Mouse (Mus musculus): ENCODE results near the gene Gpr18. TPM values are rescaled to one million over a fixed set of nuclear protein-coding genes. Genes with fewer than 3 reads are reported as not detected.

The Gpr18 gene
- polyA plus RNA-seq, 1 experiment: not detected

- TF ChIP-seq TAL1 (IDR thresholded peaks at IDR 0.05; ENCODE audit: low read length): no peak
- no peak for TF ChIP-seq GATA1 (IDR thresholded peaks at IDR 0.05; ENCODE audit: low read length)
- H3K27me3 ChIP-seq (ENCODE audit: control insufficient read depth): no peaks in the 10 kb centered on the region
- H3K4me3 ChIP-seq (replicated peaks): no peak overlapping the region
- H3K4me1 ChIP-seq (ENCODE audit: control insufficient read depth): peaks cover 33% of the 10 kb centered on the region
- H3K36me3 ChIP-seq (ENCODE audit: control insufficient read depth): peaks cover 7% of the 10 kb centered on the region
- no peaks in the 10 kb centered on the region for H3K9me3 ChIP-seq (ENCODE audit: control insufficient read depth, low read length)
These were observed 15.3 kb upstream of the Gpr18 start for GRCm38 (mm10) chr14:121930731-121931383.

- Histone ChIP-seq H3K9me3 (ENCODE audit: control insufficient read depth, low read length) (no peaks in the 10 kb centered on the region), H3K4me3 (replicated peaks) (peak overlapping the region; percentile 25), H3K36me3 (ENCODE audit: control insufficient read depth) (peaks cover 7% of the 10 kb centered on the region), H3K27me3 (ENCODE audit: control insufficient read depth) (no peaks in the 10 kb centered on the region), H3K4me1 (ENCODE audit: control insufficient read depth) (peaks cover 33% of the 10 kb centered on the region)
- TF ChIP-seq GATA1 (IDR thresholded peaks at IDR 0.05; ENCODE audit: low read length) (peak; percentile 35; the same call in 1 of the 2 replicates), TAL1 (IDR thresholded peaks at IDR 0.05; ENCODE audit: low read length) (0 out of 3 replicates have a peak, but pooled peaks have one; percentile 21)
These were observed 13.8 kb upstream of the Gpr18 start for GRCm38 (mm10) chr14:121929243-121929951.

GRCm38 (mm10) chr14:121928375-121929137, 13.0 kb upstream of the Gpr18 start:
- peak overlapping the region; percentile 25 for H3K4me3 ChIP-seq (replicated peaks)
- no peak for TF ChIP-seq TAL1 (IDR thresholded peaks at IDR 0.05; ENCODE audit: low read length)
- no peak for TF ChIP-seq GATA1 (IDR thresholded peaks at IDR 0.05; ENCODE audit: low read length)
- no peaks in the 10 kb centered on the region for H3K27me3 ChIP-seq (ENCODE audit: control insufficient read depth)
- no peaks in the 10 kb centered on the region for H3K9me3 ChIP-seq (ENCODE audit: control insufficient read depth, low read length)
- H3K36me3 ChIP-seq (ENCODE audit: control insufficient read depth): no peaks in the 10 kb centered on the region
- peaks cover 33% of the 10 kb centered on the region for H3K4me1 ChIP-seq (ENCODE audit: control insufficient read depth)

GRCm38 (mm10) chr14:121927451-121927850, 11.9 kb upstream of the Gpr18 start:
- Histone ChIP-seq H3K27me3 (ENCODE audit: control insufficient read depth) (no peaks in the 10 kb centered on the region), H3K36me3 (ENCODE audit: control insufficient read depth) (no peaks in the 10 kb centered on the region), H3K4me3 (replicated peaks) (no peak overlapping the region), H3K4me1 (ENCODE audit: control insufficient read depth) (peaks cover 33% of the 10 kb centered on the region), H3K9me3 (ENCODE audit: control insufficient read depth, low read length) (no peaks in the 10 kb centered on the region)
- TF ChIP-seq GATA1 (IDR thresholded peaks at IDR 0.05; ENCODE audit: low read length) (no peak), TAL1 (IDR thresholded peaks at IDR 0.05; ENCODE audit: low read length) (no peak)

- Histone ChIP-seq H3K36me3 (ENCODE audit: control insufficient read depth) (no peaks in the 10 kb centered on the region), H3K4me3 (replicated peaks) (no peak overlapping the region), H3K9me3 (ENCODE audit: control insufficient read depth, low read length) (no peaks in the 10 kb centered on the region), H3K4me1 (ENCODE audit: control insufficient read depth) (peaks cover 33% of the 10 kb centered on the region), H3K27me3 (ENCODE audit: control insufficient read depth) (no peaks in the 10 kb centered on the region)
- TF ChIP-seq GATA1 (IDR thresholded peaks at IDR 0.05; ENCODE audit: low read length): no peak
- TF ChIP-seq TAL1 (IDR thresholded peaks at IDR 0.05; ENCODE audit: low read length): no peak
These were observed 11.3 kb upstream of the Gpr18 start for GRCm38 (mm10) chr14:121926901-121927300.

- Histone ChIP-seq H3K36me3 (ENCODE audit: control insufficient read depth) (no peaks in the 10 kb centered on the region; the same call in 1 of the 2 replicates), H3K4me3 (replicated peaks) (no peak overlapping the region), H3K9me3 (ENCODE audit: control insufficient read depth, low read length) (no peaks in the 10 kb centered on the region), H3K4me1 (ENCODE audit: control insufficient read depth) (peaks cover 26% of the 10 kb centered on the region), H3K27me3 (ENCODE audit: control insufficient read depth) (no peaks in the 10 kb centered on the region)
- TF ChIP-seq GATA1 (IDR thresholded peaks at IDR 0.05; ENCODE audit: low read length) (no peak), TAL1 (IDR thresholded peaks at IDR 0.05; ENCODE audit: low read length) (no peak)
These were observed 9.3 kb upstream of the Gpr18 start for GRCm38 (mm10) chr14:121924876-121925275.

GRCm38 (mm10) chr14:121922731-121923130, 7.2 kb upstream of the Gpr18 start:
- Histone ChIP-seq H3K4me1 (ENCODE audit: control insufficient read depth) (peaks cover 14% of the 10 kb centered on the region), H3K9me3 (ENCODE audit: control insufficient read depth, low read length) (no peaks in the 10 kb centered on the region), H3K36me3 (ENCODE audit: control insufficient read depth) (peaks cover 3% of the 10 kb centered on the region; the same call in 1 of the 2 replicates), H3K4me3 (replicated peaks) (no peak overlapping the region), H3K27me3 (ENCODE audit: control insufficient read depth) (no peaks in the 10 kb centered on the region)
- no peak for TF ChIP-seq TAL1 (IDR thresholded peaks at IDR 0.05; ENCODE audit: low read length)
- no peak for TF ChIP-seq GATA1 (IDR thresholded peaks at IDR 0.05; ENCODE audit: low read length)

- no peaks in the 10 kb centered on the region for H3K27me3 ChIP-seq (ENCODE audit: control insufficient read depth)
- no peak overlapping the region for H3K4me3 ChIP-seq (replicated peaks)
- H3K9me3 ChIP-seq (ENCODE audit: control insufficient read depth, low read length): no peaks in the 10 kb centered on the region
- H3K4me1 ChIP-seq (ENCODE audit: control insufficient read depth): peaks cover 11% of the 10 kb centered on the region
- no peak for TF ChIP-seq GATA1 (IDR thresholded peaks at IDR 0.05; ENCODE audit: low read length)
- TF ChIP-seq TAL1 (IDR thresholded peaks at IDR 0.05; ENCODE audit: low read length): no peak
- H3K36me3 ChIP-seq (ENCODE audit: control insufficient read depth): peaks cover 8% of the 10 kb centered on the region
These were observed 6.4 kb upstream of the Gpr18 start for GRCm38 (mm10) chr14:121922016-121922415.
